Mouse (Mus musculus) heart, postnatal 14 days (tissue): Measurements from ENCODE around the gene Wdfy4. TPM values are rescaled to one million over a fixed set of nuclear protein-coding genes. Genes with fewer than 3 reads are reported as not detected.

Source experiments
- DNase-seq, 2 experiments: peaks; one replicate each; pipeline ENCODE4 v3.0.0; 2021 to 2022
- intact Hi-C: fragments of 180-260 bp; cut with DNase I; formaldehyde crosslinking; loops from one replicate; pipeline ENCODE4 v1.15.1; 2025
- total RNA-seq, 2 experiments: library from RNA; stranded (reverse); gene quantifications; 2 replicates each; pipeline ENCODE4 v1.2.3; 2021

Wdfy4 gene
- total RNA-seq, 2 experiments from 2014 or later = 2.3 to 3.1 TPM

GRCm38 (mm10) chr14:33000112-33000979, 185.0 kb downstream of the Wdfy4 start:
- intact Hi-C loops = no loop called here
- no peak for DNase-seq

DNA sequence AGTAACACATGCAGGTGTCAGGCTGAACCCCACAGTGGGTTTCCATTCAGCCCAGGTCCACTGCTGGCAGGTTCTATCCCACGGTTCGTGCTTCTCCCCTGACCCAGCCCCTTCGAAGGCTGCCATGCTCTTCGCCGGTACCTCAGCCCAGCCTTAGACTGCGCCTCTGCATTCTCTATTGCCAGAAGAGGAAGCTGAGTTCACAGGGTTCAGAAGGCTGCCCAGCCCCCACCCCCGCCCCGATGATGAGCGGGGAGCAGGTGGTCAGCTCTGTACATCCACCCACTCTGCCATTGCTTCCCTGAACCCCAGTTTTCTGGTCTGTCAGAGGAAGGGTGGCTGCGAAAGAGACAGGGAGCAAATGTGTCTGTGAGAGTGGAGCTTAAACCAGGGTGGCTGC, 185.8 kb downstream of the Wdfy4 start:
- DNase-seq = no peak
- intact Hi-C loops = no loop called here

DNA sequence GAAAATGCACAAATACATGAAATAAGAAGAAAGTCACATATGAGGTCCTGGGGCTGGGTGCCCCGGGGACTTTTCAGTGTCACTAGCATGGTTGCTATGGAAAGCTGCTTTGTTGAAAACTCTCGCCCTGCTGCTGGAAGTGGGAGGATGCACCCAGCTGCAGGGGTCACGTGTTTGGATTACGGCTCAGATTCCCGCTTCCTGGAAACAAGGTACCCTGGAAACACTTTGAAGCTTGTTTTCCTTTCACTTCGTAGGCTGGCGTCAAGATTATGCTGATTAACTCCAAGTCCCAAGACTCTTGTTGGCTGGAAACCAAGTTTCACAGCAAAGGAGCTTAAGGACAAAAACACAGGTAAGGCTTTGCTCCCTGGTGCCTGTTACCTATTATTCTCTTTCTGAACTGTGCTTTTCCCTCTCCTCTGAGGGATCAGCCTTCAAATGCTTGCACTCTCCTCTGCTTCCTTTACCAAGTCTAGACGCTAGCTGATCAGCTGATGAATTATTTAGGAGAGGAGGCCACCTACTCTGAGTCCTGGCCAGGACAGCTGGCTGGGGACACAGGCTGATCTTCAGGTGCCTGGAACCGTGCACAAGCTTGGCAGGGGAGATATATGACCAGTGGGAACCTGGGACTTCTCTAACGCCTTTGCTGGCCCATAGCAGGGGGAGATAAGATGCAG, 190.2 kb downstream of the Wdfy4 start:
- intact Hi-C loops = no loop called here
- peak; percentile 16 for DNase-seq

GRCm38 (mm10) chr14:32991082-32991481, 194.2 kb downstream of the Wdfy4 start, which contains the start of gene Lrrc18:
Lrrc18 (plus strand) TSS chr14:32991382.
- intact Hi-C loops = no loop called here
- DNase-seq = no peak

DNA sequence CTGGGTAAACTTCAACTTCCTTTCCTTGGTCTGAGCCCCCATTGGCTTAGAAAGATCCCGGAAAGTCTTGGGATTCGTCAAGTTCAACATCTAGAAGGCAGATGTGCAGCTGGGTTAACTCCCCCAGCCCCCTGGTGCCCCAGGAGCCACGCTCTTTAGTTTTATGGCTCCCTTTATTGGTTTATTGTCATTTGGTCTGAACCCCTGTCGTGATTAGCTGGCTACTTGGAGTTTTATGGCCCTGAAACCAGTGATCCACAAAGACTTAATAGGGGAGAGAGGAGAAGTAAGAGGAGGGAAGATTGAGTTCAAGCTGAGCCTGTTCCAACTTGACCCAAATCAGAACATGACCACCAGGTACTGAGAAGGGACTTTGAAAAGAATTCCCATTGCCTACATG, 198.6 kb downstream of the Wdfy4 start:
- DNase-seq = no peak
- intact Hi-C loops = no loop called here

DNA sequence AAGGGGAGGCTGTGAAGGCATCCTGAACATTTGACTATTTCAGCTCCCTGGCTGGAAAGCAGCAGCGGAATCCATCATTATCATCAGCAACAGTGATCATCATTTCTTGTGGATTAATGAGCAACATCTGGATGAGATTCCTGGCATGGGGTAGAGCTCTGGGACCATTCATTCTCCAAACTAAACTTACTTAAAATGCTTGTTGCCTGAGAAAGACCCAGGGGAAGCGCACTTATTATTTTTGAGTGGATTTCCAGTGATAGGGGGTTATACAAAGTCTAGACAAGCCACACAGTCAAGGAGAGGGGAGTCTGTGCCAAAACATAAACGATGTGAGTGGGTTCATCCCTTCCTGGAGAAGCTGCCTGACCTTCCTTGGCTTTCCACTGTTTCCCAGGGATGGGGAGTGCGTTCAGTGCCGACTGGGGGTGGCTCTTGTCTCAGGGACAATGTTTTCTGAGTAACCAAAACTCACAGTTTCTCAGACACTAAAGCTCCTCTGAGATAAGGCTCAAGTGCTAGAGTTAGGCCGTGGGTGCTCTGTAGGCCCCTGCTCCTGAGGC, 201.1 kb downstream of the Wdfy4 start:
- intact Hi-C loops = no loop called here
- peak; percentile 8 to 11 for DNase-seq

DNA sequence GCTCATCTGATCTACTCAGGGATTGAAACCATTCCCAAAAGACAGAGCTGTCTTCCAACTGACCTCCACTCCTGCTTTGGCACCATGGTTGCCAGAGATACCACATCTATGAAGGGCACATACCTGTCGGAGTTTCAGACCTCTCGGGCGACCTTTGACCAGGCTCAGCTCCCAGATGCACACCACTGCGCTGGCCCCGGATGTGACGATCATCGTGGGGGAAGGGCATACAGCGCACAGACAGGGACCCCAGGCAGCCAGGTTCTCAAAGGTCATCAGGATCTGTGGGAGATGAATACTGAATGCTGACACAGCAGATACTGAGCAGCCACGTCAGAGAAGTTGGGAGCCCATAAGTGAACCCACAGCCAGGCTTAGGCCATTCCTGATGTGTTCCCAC, 214.6 kb downstream of the Wdfy4 start:
- intact Hi-C loops = no loop called here
- DNase-seq = no peak

DNA sequence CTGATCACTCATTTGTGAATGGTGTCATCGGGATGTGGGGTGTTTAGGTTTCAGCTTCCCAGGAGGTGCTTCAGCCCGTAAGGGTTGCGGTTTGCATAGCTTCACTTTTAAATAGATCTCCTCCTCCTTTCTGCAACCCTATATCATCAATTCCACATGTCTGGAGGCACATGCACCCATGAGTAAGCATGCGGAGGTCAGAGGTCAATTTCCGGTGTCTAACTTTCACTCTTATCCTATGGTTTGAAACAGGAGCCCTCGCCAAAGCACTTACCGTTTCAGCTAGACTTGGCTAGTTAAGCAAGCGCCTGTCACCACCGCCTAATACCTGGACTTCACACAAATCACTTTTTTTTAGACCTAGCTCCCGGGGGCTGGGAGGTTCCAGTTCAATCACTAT, 220.6 kb downstream of the Wdfy4 start:
- intact Hi-C loops = loop anchor here (5.0 kb wide), 2 partner anchors 68 to 352 kb away; no protein-coding TSS in a partner anchor
- no peak for DNase-seq

DNA sequence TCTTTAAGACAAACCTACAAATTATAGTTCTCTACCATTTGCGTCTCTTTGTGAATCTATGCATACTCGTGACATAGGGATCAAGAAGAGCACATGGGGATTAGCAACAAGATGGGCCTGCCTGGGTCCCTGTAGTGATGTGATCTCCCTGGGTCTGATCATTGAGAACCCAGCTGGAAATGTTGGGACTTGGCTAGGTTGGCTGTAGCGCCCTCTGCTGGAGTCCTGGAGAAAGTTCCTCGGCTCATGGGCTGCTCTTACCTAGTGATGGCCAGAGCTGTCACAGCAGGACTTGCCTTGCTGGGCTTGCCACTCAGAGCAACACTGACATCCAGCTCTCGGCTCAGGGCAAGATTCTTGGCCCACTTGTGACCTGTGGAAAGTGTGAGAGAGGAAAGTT, 224.8 kb downstream of the Wdfy4 start:
- DNase-seq = peak; percentile 78 to 82
- intact Hi-C loops = loop anchor here (1.0 to 5.0 kb wide), 3 partner anchors 72 to 348 kb away; no protein-coding TSS in a partner anchor

DNA sequence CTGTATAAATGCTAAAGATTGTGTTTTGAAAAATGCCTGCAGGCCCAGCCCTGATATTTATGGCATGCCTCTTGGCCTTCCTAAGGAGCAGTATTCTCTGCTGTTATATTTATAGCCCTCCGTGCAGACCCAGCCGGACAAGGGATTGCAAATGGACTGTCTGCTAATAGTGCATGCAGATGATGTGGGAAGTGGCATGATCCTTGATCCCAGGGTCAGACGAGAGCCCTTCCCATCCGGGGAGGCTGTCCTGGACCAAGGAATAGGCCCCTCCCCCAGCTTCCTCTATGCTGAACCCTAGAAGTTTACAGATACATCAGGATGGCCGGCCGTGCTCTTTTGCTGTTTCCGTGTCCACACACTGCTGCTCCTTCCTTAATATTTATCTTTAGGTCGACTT, 226.6 kb downstream of the Wdfy4 start:
- DNase-seq = peak; percentile 9 to 16
- intact Hi-C loops = loop anchor here (5.0 kb wide), 1 partner anchor 141 kb away; no protein-coding TSS in a partner anchor

- intact Hi-C loops = loop anchor here (5.0 kb wide), 1 partner anchor 139 kb away; no protein-coding TSS in a partner anchor
- peak; percentile 67 to 82 for DNase-seq
These were observed 228.8 kb downstream of the Wdfy4 start for GRCm38 (mm10) chr14:32956486-32956885.

DNA sequence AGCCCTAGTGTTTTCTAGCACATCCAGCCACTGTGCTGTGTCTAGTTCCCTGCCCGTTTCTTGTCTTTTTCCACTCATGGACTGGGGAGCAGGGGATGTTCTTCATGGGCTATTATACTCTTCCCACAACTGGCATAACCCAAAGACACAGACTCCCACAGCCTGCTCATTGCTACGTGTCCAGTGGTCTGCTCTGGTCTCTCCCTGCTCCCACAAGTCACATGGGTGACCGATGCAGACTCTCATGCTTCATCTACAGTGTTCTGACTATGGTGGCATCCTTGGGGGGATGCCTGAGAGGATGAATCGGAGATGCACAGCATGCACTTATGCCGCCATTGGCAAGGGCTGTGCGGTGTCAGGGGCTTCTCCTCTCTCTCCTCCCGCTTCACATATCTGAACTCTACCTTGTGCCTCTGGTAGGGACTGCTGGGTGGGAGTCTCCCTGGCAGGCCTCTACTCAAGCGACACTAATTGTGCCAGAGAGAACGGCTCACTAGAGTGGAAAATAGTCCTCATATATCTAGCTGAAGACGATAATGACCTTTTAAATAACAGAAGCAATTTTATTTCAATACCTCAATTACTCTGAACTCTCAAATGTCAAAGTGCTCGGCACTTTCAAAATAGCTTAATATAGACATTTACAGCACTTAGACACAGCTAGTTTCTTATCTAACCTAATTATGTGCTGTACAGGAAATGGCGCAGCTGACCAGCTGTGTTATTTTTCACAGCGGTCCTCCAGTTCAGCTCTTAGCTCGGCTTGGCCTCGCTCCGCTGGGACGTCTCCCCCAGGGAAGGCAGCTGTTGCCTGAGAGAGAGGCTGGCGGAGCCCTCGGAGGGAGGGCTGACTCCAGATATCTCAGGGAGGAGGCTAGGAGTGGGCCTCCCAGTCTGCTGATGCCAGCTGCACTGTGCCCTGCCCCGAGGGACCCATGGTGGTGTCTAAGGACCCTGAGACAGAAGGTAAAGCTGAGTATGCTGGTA, 234.7 kb downstream of the Wdfy4 start:
- peak; percentile 66 to 77 for DNase-seq
- intact Hi-C loops = loop anchor here (2.0 kb wide), 1 partner anchor 62 kb away; no protein-coding TSS in a partner anchor

GRCm38 (mm10) chr14:32947512-32947911, 237.8 kb downstream of the Wdfy4 start:
- intact Hi-C loops = no loop called here

GRCm38 (mm10) chr14:32939217-32939616, 246.1 kb downstream of the Wdfy4 start:
- no peak for DNase-seq
- intact Hi-C loops = no loop called here

More at GRCm38 (mm10) chr14:32947512-32947911, 237.8 kb downstream of the Wdfy4 start:
- no peak for DNase-seq

DNA sequence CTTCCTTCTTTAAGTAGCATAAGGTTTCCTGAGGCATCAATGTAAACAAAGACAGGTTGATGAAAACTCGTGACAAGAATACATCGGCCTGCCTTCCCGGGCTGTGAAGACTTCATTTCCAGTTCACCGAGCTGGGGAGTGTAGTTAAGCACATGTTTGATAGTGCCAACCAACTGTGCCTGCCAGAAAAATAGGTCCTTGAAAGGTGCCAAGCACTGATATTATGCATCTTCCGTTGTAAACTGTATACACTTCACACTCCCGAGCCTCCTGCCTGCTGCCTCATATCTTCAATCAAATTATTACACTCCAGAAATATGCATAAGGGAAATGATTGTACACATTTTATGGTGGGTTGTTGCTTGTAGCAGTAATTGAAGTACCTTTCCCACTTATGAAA, 251.2 kb downstream of the Wdfy4 start:
- intact Hi-C loops = no loop called here
- DNase-seq = no peak

DNA sequence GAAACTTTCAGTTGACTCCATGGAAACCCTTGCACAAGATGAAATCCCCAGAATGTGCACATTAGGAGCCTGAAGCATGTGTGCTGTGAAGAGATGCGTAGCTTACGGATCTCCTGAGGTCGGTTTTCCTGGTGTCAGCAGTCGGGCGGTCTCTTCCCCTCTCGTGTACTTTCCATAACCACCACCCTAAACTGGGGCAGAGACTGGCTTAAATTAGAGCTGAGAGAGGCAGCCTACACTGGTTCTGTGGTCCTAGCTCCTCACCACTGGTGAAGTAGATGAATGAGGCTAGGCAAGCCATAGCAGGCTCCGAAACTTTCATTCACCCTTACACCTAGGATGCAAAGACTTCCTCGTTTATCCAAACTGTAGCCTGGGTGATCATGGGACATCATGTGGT, 253.1 kb downstream of the Wdfy4 start:
- intact Hi-C loops = no loop called here
- no peak for DNase-seq

DNA sequence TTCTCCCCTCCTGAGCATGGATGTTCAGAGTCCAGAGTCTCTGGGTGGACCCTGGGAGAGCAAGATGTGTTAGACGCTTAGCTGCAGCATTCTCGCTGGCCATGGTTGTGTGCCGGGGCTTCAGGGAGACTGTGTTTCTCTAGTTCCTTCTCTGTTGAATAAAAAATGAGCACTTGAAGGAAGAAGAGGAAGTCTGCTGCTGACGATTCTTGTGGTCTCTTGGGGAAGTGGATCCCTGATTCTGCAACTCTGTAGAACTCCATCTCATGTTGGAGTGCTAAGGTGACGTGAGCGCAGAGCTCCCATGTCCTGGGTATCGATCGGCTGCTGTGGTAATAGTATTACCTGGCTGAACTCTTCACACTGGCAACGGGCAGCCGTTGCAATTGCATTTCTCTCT, 253.6 kb downstream of the Wdfy4 start:
- DNase-seq = no peak
- intact Hi-C loops = no loop called here

DNA sequence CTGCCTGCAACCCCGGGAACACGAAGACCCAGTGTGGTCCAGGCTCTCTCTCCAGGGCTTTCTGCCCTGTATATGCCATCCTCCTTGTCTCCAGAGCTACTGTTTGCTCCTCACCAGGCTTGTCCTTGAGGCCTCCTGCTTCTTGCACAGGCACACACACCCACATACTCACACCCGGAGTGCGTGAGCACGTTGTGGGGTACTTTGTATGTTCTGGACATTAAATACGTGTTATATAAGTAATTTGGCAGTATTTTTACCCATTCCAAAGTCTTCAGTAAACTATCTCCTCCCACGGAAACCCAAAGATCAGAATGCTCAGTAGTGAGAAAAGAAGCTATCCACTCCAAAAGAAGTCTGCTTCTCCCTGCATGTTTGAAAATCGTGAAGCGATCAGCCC, 261.4 kb downstream of the Wdfy4 start:
- intact Hi-C loops = no loop called here
- no peak for DNase-seq

GRCm38 (mm10) chr14:32917919-32918318, 267.4 kb downstream of the Wdfy4 start:
- no peak for DNase-seq
- intact Hi-C loops = no loop called here

GRCm38 (mm10) chr14:32915360-32915759, 269.9 kb downstream of the Wdfy4 start:
- intact Hi-C loops = no loop called here
- DNase-seq = peak in 1 of 2 experiments; percentile 28
